Comparison of ENCODE assay signal across 8 mouse cellular contexts in genomic region chr9:107770374-107771290, GRCm38 (mm10). TPM values are rescaled to one million over a fixed set of nuclear protein-coding genes. Genes with fewer than 3 reads are reported as not detected.
A peak's percentile ranks its signal among the peaks of the same experiment; 100 is the strongest.
DNase-seq lines count a peak whose midpoint lies in the region; ATAC-seq lines count a peak whose summit lies in the region.

Rbm5 (minus strand) TSS chr9:107770996.

- ATAC-seq in megakaryocyte progenitor cell, adult 5-6 weeks (replicated peaks; ENCODE audit: poor library complexity): peak; percentile 99

- peak; percentile 91 for DNase-seq in adipocyte (ENCODE audit: low spot score)
- peak; percentile 98 for DNase-seq in embryo, embryonic 10 days (ENCODE audit: low spot score)
- DNase-seq in gastrocnemius, postnatal 10 days: peak; percentile 88
- DNase-seq in induced T-regulatory cell, adult 2 months (ENCODE audit: low read depth): peak; percentile 96
- peak; percentile 88 to 94 for DNase-seq in left cerebral cortex, adult 9 months (ENCODE audit: low spot score in 2 of 2)
- peak; percentile 95 for DNase-seq in right cerebral cortex, postnatal 14 days
- peak; percentile 83 to 93 for DNase-seq in urinary bladder, postnatal 36 days (ENCODE audit: low spot score in 2 of 2)

RNA-seq across cellular contexts. Expression of gene Rbm5, which starts in this region (rescaled TPM):
- 10 to 100 TPM; 39.2 to 71.2 TPM for total RNA-seq in gastrocnemius, postnatal 10 days (2021)
- total RNA-seq in megakaryocyte progenitor cell, adult 5-6 weeks (2015): 110 and 146 TPM in 2 replicates
- total RNA-seq in megakaryocyte progenitor cell, adult 5-6 weeks (2017): 142 and 235 TPM in 2 replicates

Comparison
In these comparisons a context has a peak if more than half of its experiments do, and no peak if none do; other contexts are left out.
1. Peak in every context shown above with its lines: DNase-seq and ATAC-seq.